ENCODE assay signal across 10 mouse cellular contexts in the genomic region with DNA sequence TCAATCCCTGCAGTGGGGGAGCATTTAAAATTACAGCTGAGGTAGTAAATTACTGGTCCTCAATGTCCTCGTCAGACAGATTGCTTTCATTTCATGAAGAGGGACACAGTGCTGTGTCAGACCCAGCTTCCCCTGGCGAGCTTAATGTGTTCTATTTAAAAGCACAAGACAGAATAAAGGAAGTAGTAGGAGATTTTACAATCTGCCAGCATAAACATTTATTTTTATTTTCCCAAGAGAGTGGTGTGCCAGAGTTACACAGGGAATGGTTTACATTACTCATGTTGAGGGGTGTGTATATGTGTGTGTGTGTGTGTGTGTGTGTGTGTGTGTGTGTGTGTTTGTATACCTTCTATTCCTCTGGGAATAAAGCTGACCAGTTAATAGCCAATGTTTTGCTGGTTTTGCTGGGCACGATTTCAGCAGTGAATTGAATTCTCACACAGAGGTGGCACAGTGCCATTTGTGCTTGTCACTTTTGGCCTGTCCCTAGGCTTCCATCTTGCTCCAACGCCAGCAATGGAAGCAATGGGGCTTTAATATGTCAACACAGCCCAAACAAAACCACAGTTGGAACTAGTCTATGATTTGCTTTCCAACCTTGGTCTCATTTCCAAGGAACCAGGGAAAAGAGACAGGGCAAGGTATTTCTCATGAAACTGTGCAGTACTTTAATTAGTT.
DNase-seq lines count a peak whose midpoint lies in the region; ATAC-seq lines count a peak whose summit lies in the region.
"Had no signal": no experiment of that assay in that cellular context is flagged by ENCODE, and none has a peak within 500 bp of the region (broad histone marks: within the 10 kb centered on the region; RNA-seq: fewer than 3 reads in every experiment).

No protein-coding gene starts in this region.

- H3K9ac ChIP-seq in embryonic facial prominence, embryonic 14.5 days (ENCODE audit: low read depth, low read length) = no peak overlapping the region
- no peak overlapping the region for H3K9ac ChIP-seq in midbrain, embryonic 13.5 days (replicated peaks)
- H3K9ac ChIP-seq: liver, embryonic 15.5 days had no signal

- no peaks in the 10 kb centered on the region for H3K27me3 ChIP-seq in embryonic facial prominence, embryonic 14.5 days (replicated peaks; ENCODE audit: control insufficient read depth, insufficient read depth, low read length)
- no peaks in the 10 kb centered on the region for H3K27me3 ChIP-seq in embryonic facial prominence, embryonic 10.5 days (replicated peaks; ENCODE audit: low read depth, poor library complexity, severe bottlenecking)
- H3K27me3 ChIP-seq in midbrain, embryonic 13.5 days = no peaks in the 10 kb centered on the region
- no peaks in the 10 kb centered on the region for H3K27me3 ChIP-seq in midbrain, embryonic 10.5 days (ENCODE audit: low read depth, poor library complexity, severe bottlenecking)
- H3K27me3 ChIP-seq: liver, embryonic 15.5 days had no signal

- intact Hi-C loops in gastrocnemius, postnatal 14 days (cut with DNase I; ENCODE audit: low total_unique reads) = no loop called here

- H3K4me2 ChIP-seq in embryonic facial prominence, embryonic 14.5 days (ENCODE audit: low read depth, low read length) = no peak overlapping the region
- H3K4me2 ChIP-seq in midbrain, embryonic 13.5 days (replicated peaks) = no peak overlapping the region
- H3K4me2 ChIP-seq: liver, embryonic 15.5 days had no signal

- ATAC-seq in embryonic facial prominence, embryonic 14.5 days (ENCODE audit: low read depth) = peak; percentile 56
- ATAC-seq in midbrain, embryonic 13.5 days = peak; percentile 50; the same call in 1 of the 2 replicates

- peaks cover 4% of the 10 kb centered on the region for H3K4me1 ChIP-seq in embryonic facial prominence, embryonic 14.5 days (ENCODE audit: control insufficient read depth, insufficient read depth, low read length)
- peaks cover 12% of the 10 kb centered on the region for H3K4me1 ChIP-seq in embryonic facial prominence, embryonic 10.5 days
- no peaks in the 10 kb centered on the region for H3K4me1 ChIP-seq in midbrain, embryonic 13.5 days (replicated peaks)
- 0 out of 2 replicates have a peak, but pooled peaks cover 2% of the 10 kb centered on the region for H3K4me1 ChIP-seq in midbrain, embryonic 10.5 days
- H3K4me1 ChIP-seq: liver, embryonic 15.5 days had no signal

- H3K36me3 ChIP-seq in embryonic facial prominence, embryonic 14.5 days (ENCODE audit: control insufficient read depth, insufficient read depth, low read length) = no peaks in the 10 kb centered on the region
- H3K36me3 ChIP-seq in embryonic facial prominence, embryonic 10.5 days (replicated peaks) = no peaks in the 10 kb centered on the region
- H3K36me3 ChIP-seq in midbrain, embryonic 13.5 days = no peaks in the 10 kb centered on the region
- H3K36me3 ChIP-seq in midbrain, embryonic 10.5 days = no peaks in the 10 kb centered on the region
- H3K36me3 ChIP-seq: liver, embryonic 15.5 days had no signal

- H3K27ac ChIP-seq in embryonic facial prominence, embryonic 14.5 days (replicated peaks; ENCODE audit: low read depth, low read length) = no peak overlapping the region
- no peak overlapping the region for H3K27ac ChIP-seq in embryonic facial prominence, embryonic 10.5 days (replicated peaks)
- peak overlapping the region; percentile 39; the same call in 1 of the 2 replicates for H3K27ac ChIP-seq in midbrain, embryonic 13.5 days
- no peak overlapping the region for H3K27ac ChIP-seq in midbrain, embryonic 10.5 days (replicated peaks)
- H3K27ac ChIP-seq: liver, embryonic 15.5 days had no signal

- H3K4me3 ChIP-seq in embryonic facial prominence, embryonic 14.5 days (ENCODE audit: low read depth, low read length) = no peak overlapping the region
- no peak overlapping the region for H3K4me3 ChIP-seq in embryonic facial prominence, embryonic 10.5 days
- no peak overlapping the region for H3K4me3 ChIP-seq in midbrain, embryonic 13.5 days (replicated peaks)
- no peak overlapping the region for H3K4me3 ChIP-seq in midbrain, embryonic 10.5 days
- H3K4me3 ChIP-seq: liver, embryonic 15.5 days had no signal

- H3K9me3 ChIP-seq in embryonic facial prominence, embryonic 14.5 days (ENCODE audit: control insufficient read depth, low read length) = no peaks in the 10 kb centered on the region
- no peaks in the 10 kb centered on the region for H3K9me3 ChIP-seq in embryonic facial prominence, embryonic 10.5 days
- no peaks in the 10 kb centered on the region for H3K9me3 ChIP-seq in midbrain, embryonic 13.5 days
- H3K9me3 ChIP-seq in midbrain, embryonic 10.5 days (replicated peaks) = no peaks in the 10 kb centered on the region
- H3K9me3 ChIP-seq: liver, embryonic 15.5 days had no signal

- 39% methylated on average over 4 of the region's 4 CpGs for WGBS in embryonic facial prominence, embryonic 14.5 days
- WGBS in embryonic facial prominence, embryonic 10.5 days = 70% methylated on average over 4 of the region's 4 CpGs
- WGBS in midbrain, embryonic 13.5 days = 68% methylated on average over 4 of the region's 4 CpGs
- 83% methylated on average over 4 of the region's 4 CpGs for WGBS in midbrain, embryonic 10.5 days

- DNase-seq in embryonic facial prominence, embryonic 14.5 days (ENCODE audit: low spot score) = peak; percentile 47
- no peak for DNase-seq in embryonic facial prominence, embryonic 10.5 days (ENCODE audit: low spot score)
- DNase-seq in midbrain, embryonic 10.5 days (ENCODE audit: low spot score) = no peak
- peak; percentile 20 for DNase-seq in gastrocnemius, postnatal 14 days
- DNase-seq in lung, postnatal 4 days = peak; percentile 43 to 64
- DNase-seq in layer of hippocampus, adult 9-11 months = no peak
- DNase-seq in thymus, postnatal 25 days = no peak
- DNase-seq: B cell, adult 2 months had no signal

Comparison
In these comparisons a context has a peak if more than half of its experiments do, and no peak if none do; other contexts are left out.
1. DNase-seq: peak in embryonic facial prominence, embryonic 14.5 days (single experiment), gastrocnemius, postnatal 14 days (single experiment) and lung, postnatal 4 days (2 of 2); none in embryonic facial prominence, embryonic 10.5 days (single experiment), midbrain, embryonic 10.5 days (single experiment), layer of hippocampus, adult 9-11 months (single experiment) and thymus, postnatal 25 days (single experiment).